Mouse (Mus musculus) layer of hippocampus, postnatal 25 days (tissue): Measurements from ENCODE around the gene Eef1akmt2. TPM values are rescaled to one million over a fixed set of nuclear protein-coding genes. Genes with fewer than 3 reads are reported as not detected.

Experiments used
- DNase-seq, 2 experiments: peaks; one replicate each; pipeline ENCODE4 v3.0.0; 2022; ENCODE audit warnings: mixed read lengths in 2 of 2, low spot score in 1 of 2; ENCODE audit errors: extremely low spot score in 1 of 2
- total RNA-seq, 2 experiments: library from RNA; stranded (reverse); gene quantifications; 2 replicates each; pipeline ENCODE4 v1.2.3; 2021

Eef1akmt2 gene
- total RNA-seq, 2 experiments from 2014 or later: 29.1 to 38.7 TPM

GRCm38 (mm10) chr7:132812619-132813415, 39.7 kb downstream of the Eef1akmt2 start:
- peak in 1 of 2 experiments; percentile 48 for DNase-seq

- DNase-seq: no peak
These were observed 40.5 kb downstream of the Eef1akmt2 start for GRCm38 (mm10) chr7:132811716-132812618.

DNA sequence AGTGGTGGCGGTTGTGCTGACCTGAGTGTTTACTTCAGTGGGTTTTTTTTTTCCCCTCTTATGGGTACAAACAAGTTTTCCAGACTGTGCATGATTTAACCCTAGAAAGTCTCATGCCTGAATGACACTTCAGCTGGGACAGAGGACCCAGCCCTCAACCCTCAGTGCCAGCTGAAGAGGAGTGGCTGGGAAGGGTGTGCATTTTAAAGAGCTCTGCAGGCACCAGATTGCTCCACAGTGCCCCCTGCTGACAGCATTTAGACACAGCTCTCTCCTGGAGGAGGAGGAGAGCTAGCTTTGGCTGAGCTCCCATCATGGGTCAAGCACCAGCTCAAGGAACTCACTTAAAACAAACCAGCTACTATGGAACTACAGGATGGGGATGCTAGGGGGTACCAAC, 41.6 kb downstream of the Eef1akmt2 start:
- DNase-seq: peak; percentile 81 to 98

DNA sequence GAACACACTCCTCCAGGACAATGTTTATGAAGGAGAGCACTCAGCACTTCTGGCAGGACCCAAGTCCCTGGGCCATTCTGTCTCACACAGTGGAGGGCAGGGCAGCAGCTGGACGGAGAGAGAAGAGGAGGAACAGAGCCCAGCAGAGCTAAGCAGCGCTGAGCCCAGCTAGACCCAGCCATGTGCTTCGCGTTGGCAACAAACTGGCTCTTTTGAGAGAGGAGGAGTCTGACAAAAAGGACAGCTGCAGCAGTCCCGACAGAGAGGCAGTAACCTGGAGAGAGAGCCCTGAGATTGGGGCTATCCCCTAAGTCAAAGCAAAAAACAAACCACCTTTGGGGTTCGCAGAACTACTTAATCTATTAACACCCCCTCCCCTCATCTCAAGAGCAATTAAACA, 42.1 kb downstream of the Eef1akmt2 start:
- DNase-seq: no peak

GRCm38 (mm10) chr7:132809721-132810120, 42.8 kb downstream of the Eef1akmt2 start:
- no peak for DNase-seq

- DNase-seq: peak in 1 of 2 experiments; percentile 8
These were observed 43.4 kb downstream of the Eef1akmt2 start for GRCm38 (mm10) chr7:132808841-132809682.

- DNase-seq: peak in 1 of 2 experiments; percentile 5
These were observed 44.2 kb downstream of the Eef1akmt2 start for GRCm38 (mm10) chr7:132808051-132808796.

DNA sequence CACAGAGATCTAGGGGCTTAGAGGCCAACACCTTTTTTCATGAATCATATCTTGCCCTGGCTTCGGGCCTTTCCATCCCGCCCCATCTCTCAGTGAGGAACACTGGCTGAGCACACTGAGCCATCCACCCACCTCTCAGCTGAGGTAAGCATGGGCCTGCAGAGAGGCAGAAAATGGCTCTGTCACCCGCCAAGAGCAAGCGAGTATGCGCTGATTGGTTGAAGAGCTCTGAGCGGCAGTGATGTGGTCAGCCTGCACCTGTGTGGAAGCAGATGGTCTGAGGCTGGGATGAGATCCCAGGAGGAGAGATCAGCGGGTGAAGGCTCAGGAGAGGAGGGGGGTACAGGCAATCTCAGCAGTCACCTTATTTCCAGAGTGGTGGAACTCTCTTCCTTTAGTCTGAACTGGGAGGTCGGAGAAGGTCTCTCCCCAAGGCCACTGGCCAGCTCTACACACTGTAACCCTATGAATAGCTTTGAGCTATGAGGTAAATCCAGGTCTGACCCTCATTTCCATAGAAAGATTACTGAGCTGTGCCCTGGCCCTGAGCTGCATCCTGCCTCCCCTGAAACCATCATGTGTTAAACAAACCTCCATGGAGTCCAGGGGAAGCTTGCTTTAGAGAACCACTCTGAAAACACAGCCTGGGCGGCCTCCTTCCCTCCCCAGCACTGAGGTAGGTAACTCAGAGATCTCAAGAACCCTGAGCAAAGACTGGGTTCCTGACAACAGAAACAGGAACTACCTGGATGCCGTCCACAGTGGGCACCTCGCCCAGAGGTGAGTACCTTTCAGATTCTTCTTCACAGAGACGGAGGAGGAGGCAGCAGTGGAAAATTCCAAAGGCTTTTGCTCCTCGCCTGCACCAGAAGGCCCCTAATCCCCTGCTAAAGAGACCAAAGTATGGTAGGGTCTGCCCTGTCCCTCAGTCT, 45.3 kb downstream of the Eef1akmt2 start:
- peak in 1 of 2 experiments; percentile 8 for DNase-seq

- no peak for DNase-seq
These were observed 46.2 kb downstream of the Eef1akmt2 start for GRCm38 (mm10) chr7:132806286-132806685.

GRCm38 (mm10) chr7:132804951-132805350, 47.5 kb downstream of the Eef1akmt2 start:
- DNase-seq: no peak

- DNase-seq: no peak
These were observed 48.0 kb downstream of the Eef1akmt2 start for GRCm38 (mm10) chr7:132804461-132804860.

GRCm38 (mm10) chr7:132803962-132804361, 48.5 kb downstream of the Eef1akmt2 start:
- no peak for DNase-seq

- DNase-seq: no peak
These were observed 49.1 kb downstream of the Eef1akmt2 start for GRCm38 (mm10) chr7:132803336-132803735.

DNA sequence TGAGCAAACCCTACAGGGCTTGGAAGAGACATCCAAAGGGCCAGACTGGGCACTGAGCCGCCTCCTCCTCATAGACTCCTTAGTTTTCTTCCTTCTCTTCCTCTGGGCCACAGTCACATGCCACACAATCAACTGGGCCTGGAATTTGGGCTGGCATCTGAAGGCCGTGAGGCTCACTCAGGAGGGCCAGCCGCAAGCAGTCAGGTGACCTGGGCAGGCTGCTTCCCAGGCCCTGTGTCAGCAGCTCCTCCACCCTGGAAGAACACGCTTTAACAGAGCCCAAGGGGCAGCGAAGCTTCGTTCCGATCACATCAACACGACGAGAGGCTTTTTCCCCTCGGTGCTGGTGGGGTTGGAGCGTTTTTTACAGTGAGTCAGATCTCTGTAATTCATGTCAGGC, 49.8 kb downstream of the Eef1akmt2 start:
- DNase-seq: no peak

- DNase-seq: no peak
These were observed 50.4 kb downstream of the Eef1akmt2 start for GRCm38 (mm10) chr7:132802066-132802465.

DNA sequence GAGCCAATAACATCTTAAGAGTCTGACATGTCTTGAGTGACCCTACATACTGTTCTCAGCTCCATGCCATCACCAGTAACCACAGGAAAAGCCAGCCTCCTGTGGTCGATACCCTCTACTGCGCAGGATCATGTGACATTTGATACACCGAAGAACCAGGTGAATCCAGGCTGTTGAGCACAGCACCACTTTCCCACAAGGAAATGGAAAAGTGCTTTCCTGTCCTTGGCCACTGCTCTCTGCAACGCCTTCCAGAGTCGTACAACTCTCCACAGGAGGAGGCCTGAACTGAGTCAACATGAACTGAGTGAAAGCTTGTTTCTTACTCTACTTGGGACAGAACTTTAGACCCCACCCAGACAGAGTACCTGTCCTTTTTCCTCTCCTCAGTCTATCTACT, 51.0 kb downstream of the Eef1akmt2 start:
- no peak for DNase-seq

GRCm38 (mm10) chr7:132800868-132801267, 51.6 kb downstream of the Eef1akmt2 start:
- no peak for DNase-seq
